Mouse (Mus musculus) left cerebral cortex, adult 2 months (tissue): ENCODE data around the gene Pex26. TPM values are rescaled to one million over a fixed set of nuclear protein-coding genes. Genes with fewer than 3 reads are reported as not detected.
A peak's percentile ranks its signal among the peaks of the same experiment; 100 is the strongest.

Experiments
- DNase-seq, 2 experiments: peaks; one replicate each; pipeline ENCODE4 v3.0.0; 2021 to 2022; ENCODE audit warnings: low spot score in 2 of 2, mixed read lengths in 1 of 2; ENCODE audit errors: extremely low spot score in 1 of 2
- H3K27ac ChIP-seq: fragments of 200-600 bp; 2 replicates; pipeline ENCODE4 v1.8.1; 2022
- H3K4me3 ChIP-seq: fragments of 200-600 bp; 2 replicates; pipeline ENCODE4 v1.8.1; 2022
- CTCF ChIP-seq: fragments of 200-600 bp; IDR thresholded peaks from 2 replicates; pipeline ENCODE4 v1.8.1; 2022; ENCODE audit warnings: antibody characterized with exemption, mild to moderate bottlenecking, moderate library complexity
- intact Hi-C: fragments of 180-260 bp; cut with DNase I; formaldehyde crosslinking; loops from one replicate; pipeline ENCODE4 v1.15.1; 2025
- total RNA-seq, 2 experiments: library from RNA; stranded (reverse); gene quantifications; 2 replicates each; pipeline ENCODE4 v1.2.3; 2021

Pex26 gene
- total RNA-seq, 2 experiments from 2014 or later: 15.0 to 15.1 TPM

DNA sequence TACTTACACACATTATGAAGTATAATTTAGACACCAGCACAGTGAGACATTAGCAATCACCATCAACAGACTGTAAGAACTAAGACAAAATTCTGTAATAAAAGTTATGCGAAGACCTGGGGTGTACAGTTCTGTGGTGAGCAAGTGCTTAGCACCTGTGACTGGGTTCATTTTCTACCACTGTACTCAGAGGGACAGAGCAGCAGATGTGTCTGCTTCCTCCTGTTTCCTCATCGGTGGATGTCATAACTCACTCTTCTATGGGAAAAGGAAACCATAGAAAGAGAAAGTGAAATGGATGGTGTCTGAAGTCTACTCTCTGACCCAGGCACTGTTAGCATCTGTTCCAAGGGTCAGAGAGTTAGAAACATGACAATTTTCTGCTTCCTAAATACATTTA lies 43.3 kb downstream of the Pex26 start:
- no peak for DNase-seq
- no peak for TF ChIP-seq CTCF
- intact Hi-C loops: no loop called here
- Histone ChIP-seq H3K27ac (no peak overlapping the region), H3K4me3 (no peak overlapping the region)

DNA sequence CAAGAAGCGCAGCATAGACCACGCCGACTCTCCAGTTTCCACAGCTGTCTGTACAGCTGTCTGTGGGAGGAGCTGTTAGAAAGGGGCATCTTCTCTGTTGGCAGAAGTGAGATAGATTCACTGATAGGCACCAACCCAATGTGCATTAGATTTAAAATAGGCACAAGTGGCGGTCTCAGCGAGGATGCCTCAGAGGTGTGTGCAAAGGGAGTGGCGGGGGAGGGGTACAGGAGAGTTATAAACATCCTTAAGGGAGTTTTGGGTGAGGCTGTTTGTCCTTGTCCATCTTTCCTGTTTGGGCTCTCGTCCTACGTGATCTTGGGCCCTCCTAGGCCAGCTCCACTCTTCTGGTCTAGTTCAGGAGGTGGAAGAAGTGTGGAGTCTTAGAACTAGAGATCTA lies 45.0 kb downstream of the Pex26 start:
- H3K4me3 ChIP-seq: no peak overlapping the region
- no peak overlapping the region for H3K27ac ChIP-seq
- no peak for DNase-seq
- TF ChIP-seq CTCF: no peak
- intact Hi-C loops: no loop called here

DNA sequence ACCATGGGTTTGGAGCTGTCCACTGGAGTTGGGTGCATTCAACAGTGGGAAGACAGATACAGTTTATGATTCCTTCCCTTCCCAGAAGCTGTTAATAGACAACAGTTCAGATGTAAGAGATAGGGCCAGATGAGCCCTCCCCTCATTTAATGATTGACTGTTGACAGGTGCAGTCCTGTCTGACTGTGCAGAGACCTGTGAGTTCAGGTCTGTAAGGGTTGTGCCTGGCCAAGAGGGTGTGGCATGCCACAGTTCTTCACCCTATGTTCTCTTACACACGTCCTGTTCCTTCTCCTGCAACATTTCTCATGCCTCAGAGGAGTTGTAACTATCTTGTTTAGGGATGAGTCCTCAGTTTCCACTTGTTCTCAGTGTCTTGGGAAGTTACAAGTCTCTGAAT lies 49.2 kb downstream of the Pex26 start:
- no peak for TF ChIP-seq CTCF
- intact Hi-C loops: no loop called here

DNA sequence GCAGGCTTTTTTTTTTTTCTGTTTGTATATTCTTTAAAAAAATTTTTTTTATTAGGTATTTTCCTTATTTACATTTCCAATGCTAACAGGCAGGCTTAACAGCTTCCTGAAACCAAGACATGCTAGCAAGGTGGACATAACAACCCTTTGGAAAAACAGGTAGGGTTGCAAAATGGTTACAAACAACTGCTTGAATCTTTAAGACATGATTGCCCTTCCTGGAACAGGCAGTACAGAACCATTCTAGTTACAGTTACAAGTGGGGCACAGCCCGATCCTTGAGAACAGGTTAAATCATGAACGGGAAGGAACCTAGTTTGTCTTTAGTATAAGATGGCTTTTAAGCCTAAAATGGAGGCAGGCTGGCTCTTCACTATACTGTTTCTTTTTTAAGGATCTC lies 52.9 kb downstream of the Pex26 start:
- DNase-seq: no peak
- Histone ChIP-seq H3K27ac (no peak overlapping the region), H3K4me3 (no peak overlapping the region)
- intact Hi-C loops: no loop called here
- TF ChIP-seq CTCF: no peak

More for the DNA sequence above, 49.2 kb downstream of the Pex26 start:
- DNase-seq: no peak
- Histone ChIP-seq H3K4me3 (no peak overlapping the region), H3K27ac (no peak overlapping the region)

DNA sequence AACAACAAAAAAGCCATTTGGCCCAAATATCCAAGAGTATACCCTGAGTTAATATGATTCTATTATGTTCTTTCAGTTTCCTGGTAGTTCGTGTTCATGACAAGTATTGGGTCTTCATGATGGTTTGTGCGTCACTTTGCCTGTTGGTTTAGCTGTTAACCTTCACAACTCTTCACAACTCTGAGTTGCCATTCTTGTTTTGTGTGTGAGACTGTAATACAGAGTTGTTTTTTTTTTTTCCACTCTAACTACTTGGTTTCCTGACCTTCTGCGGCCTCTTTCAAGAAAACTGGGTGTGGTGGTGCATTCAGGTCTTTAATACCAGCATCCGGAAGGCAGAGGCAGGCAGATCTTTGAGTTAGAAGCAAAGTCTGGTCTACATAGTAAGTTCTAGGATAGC lies 54.7 kb downstream of the Pex26 start:
- TF ChIP-seq CTCF: no peak
- H3K27ac ChIP-seq: no peak overlapping the region
- H3K4me3 ChIP-seq: no peak overlapping the region
- intact Hi-C loops: no loop called here
- no peak for DNase-seq

DNA sequence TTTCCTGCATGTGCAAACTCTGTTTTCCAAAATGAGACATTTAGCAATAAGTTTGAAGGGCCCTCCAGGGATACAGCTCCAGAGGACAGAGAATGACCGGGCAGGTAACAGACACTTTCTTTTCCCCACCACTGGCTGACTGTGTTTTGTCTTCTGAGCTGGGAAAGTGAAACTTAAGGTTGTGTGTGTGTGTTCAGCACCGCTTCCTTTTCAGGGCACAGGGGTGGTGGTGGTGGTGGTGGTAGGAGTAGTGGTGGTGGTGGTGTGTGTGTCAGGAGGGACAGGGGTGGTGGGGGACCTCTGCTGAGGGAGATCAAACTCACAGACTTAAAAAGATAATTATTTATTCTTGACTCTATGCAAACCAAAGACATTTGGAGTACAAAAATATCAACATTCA lies 58.3 kb downstream of the Pex26 start:
- DNase-seq: no peak
- Histone ChIP-seq H3K27ac (no peak overlapping the region), H3K4me3 (no peak overlapping the region)
- TF ChIP-seq CTCF: no peak
- intact Hi-C loops: no loop called here

DNA sequence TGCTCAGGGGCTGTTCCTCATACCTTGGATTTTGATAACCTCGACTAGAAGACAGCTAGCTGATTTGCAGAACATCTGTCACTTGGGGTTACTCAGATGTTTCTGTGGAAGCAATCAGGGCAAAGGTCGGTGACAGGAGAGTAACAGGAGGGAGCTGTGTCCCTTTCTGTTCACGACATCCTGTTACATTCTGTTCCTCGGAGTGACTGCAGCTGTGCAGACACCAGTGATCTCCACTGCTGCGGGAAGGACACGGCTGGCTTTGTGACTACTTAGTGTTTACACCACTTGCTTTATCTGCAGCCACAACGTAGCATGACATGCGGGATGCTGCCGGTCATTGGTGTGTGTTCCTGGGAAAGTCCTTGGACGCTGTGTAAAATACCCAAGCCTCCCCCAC lies 59.7 kb downstream of the Pex26 start:
- Histone ChIP-seq H3K27ac (no peak overlapping the region), H3K4me3 (no peak overlapping the region)
- TF ChIP-seq CTCF: no peak
- no peak for DNase-seq
- intact Hi-C loops: no loop called here

DNA sequence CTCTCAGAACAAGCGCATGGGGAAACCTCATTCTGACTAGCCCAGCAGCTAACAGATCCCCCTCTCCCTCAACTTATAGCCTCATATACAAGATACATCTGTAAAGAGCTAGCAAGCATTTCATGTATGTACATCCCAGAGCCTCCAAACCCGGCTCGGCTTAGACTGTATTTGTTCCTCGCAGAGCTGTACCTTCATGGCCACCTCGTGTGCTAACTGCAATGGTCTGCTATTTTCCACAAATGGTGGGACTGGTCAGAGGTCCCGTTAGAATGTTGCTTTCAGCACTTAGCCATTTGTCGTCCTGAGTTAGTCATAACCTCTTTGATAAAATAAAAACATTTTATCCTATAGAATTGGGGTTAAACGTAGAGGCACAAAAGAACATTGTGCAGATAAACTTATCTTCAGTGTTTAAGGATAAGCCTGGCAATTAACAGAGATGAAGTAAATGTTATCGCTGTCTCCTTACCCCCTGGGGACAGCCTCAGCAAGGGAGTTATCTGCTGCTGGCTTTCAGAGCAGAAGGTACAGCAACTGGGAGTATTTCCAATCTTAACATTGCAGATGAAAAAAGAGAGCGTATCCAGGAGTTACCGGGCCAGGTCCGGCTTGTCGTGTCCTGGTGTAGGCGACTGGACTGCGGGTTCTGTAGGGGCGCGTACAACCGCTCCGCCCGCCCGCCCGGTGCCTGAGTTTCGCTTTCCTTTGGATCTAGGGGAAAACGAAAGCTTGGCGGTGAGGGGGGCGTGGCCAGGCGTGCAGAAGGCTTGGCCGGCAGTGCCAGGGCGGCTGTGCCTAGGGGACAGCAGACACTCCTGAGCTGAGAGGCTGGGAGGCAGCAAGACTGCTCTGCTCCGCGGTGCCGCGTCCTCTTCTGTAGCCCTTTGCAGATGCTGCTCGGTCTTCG lies 61.9 kb downstream of the Pex26 start, which contains the start of gene Usp18:
Gene Usp18 (plus strand): TSS at position 780 of the 910 bp plus-strand sequence.
- no peak for TF ChIP-seq CTCF
- intact Hi-C loops: no loop called here
- DNase-seq: peak; percentile 66 to 72
- Histone ChIP-seq H3K4me3 (peak within 1 kb of the TSS; percentile 62), H3K27ac (0 out of 2 replicates have a peak within 1 kb of the TSS, but pooled peaks have one; percentile 24)

DNA sequence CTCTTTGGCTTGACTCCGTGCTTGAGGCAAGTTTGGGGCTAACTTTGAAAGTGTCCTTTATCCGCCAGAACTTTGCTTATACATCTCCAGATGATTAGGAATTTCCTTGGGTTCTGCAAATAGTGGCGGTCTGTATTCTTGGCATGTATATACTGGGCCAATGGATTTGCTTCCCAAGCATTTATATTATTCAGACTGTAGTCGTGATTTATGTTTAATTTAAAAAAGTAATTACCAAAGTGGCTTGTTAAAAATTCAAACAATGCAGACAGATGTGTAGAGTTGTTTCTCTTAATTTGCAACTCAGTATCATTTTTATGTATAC lies 62.5 kb downstream of the Pex26 start:
- Histone ChIP-seq H3K4me3 (peak overlapping the region; percentile 62), H3K27ac (no peak overlapping the region)
- no peak for DNase-seq
- no peak for TF ChIP-seq CTCF
- intact Hi-C loops: no loop called here

Other genes with a start within 250 kb of the Pex26 start
- gene Mical3, start 52.7 kb upstream of the Pex26 start, total RNA-seq: 100 to 1,000 TPM; 127 to 141 TPM
- gene Tuba8, start 27.0 kb downstream of the Pex26 start, total RNA-seq: 10 to 100 TPM; 10.6 to 12.2 TPM
- gene Usp18, start 62.2 kb downstream of the Pex26 start, total RNA-seq: under 1 TPM; 0.18 to 0.89 TPM
- 10 to 100 TPM; 18.0 to 18.5 TPM for gene Slc6a13, start 116.6 kb downstream of the Pex26 start, total RNA-seq
- gene Slc6a12, start 159.4 kb downstream of the Pex26 start, total RNA-seq: 1 to 10 TPM; 1.6 to 1.7 TPM